Mouse (Mus musculus) midbrain, embryonic 15.5 days (tissue): ENCODE data around the gene Tdrd6. TPM values are rescaled to one million over a fixed set of nuclear protein-coding genes. Genes with fewer than 3 reads are reported as not detected.
A peak's percentile ranks its signal among the peaks of the same experiment; 100 is the strongest.

Experiments used
- ATAC-seq: fragments of 200-750 bp; cut with Nextera tagmentation; replicated peaks from 2 replicates; pipeline ENCODE4 v1.8.0; 2017; ENCODE audit warnings: moderate TSS enrichment
- H3K27ac ChIP-seq: fragments of 300-500 bp; sonication (generic); 2 replicates; pipeline ENCODE4 v1.5.1; 2015; ENCODE audit warnings: mild to moderate bottlenecking, inconsistent platforms
- H3K27me3 ChIP-seq: fragments of 300-500 bp; sonication (generic); replicated peaks from 2 replicates; pipeline ENCODE4 v1.6.1; 2015; ENCODE audit warnings: inconsistent platforms
- H3K36me3 ChIP-seq: fragments of 300-500 bp; sonication (generic); replicated peaks from 2 replicates; pipeline ENCODE4 v1.6.1; 2015; ENCODE audit warnings: inconsistent platforms
- H3K4me1 ChIP-seq: fragments of 300-500 bp; sonication (generic); 2 replicates; pipeline ENCODE4 v1.6.1; 2015; ENCODE audit warnings: inconsistent platforms
- H3K4me2 ChIP-seq: fragments of 300-500 bp; sonication (generic); 2 replicates; pipeline ENCODE4 v1.6.1; 2015; ENCODE audit warnings: inconsistent platforms, mild to moderate bottlenecking, moderate library complexity
- H3K4me3 ChIP-seq: fragments of 300-500 bp; sonication (generic); 2 replicates; pipeline ENCODE4 v1.5.1; 2015; ENCODE audit warnings: mild to moderate bottlenecking, inconsistent platforms
- H3K9ac ChIP-seq: fragments of 300-500 bp; sonication (generic); 2 replicates; pipeline ENCODE4 v1.6.1; 2015; ENCODE audit warnings: mild to moderate bottlenecking, inconsistent platforms
- H3K9me3 ChIP-seq: fragments of 300-500 bp; sonication (generic); 2 replicates; pipeline ENCODE4 v1.6.1; 2016; ENCODE audit warnings: inconsistent platforms
- WGBS: fragments of 180-500 bp; shearing (Covaris S2); methylation state at CpG from one replicate; pipeline ENCODE4 v1.1.7; 2015; ENCODE audit warnings: mixed read lengths; 5-methylcytosine and 5-hydroxymethylcytosine counted together
- polyA plus RNA-seq: library from polyadenylated mRNA; unstranded; fragments of >200 nt; fragmentation: Nextera tagmentation; extraction: Ambion mirVana; gene quantifications from 2 replicates; pipeline ENCODE4 v1.2.1, GENCODE M21; 2015

Gene Tdrd6
- polyA plus RNA-seq, 1 experiment from 2014 or later, result 0.70 TPM

GRCm38 (mm10) chr17:43645136-43645535 is 15.0 kb upstream of the Tdrd6 start:
- no peak overlapping the region for H3K4me2 ChIP-seq
- no peak overlapping the region for H3K9ac ChIP-seq
- H3K27me3 ChIP-seq, result no peaks in the 10 kb centered on the region
- H3K4me1 ChIP-seq, result no peaks in the 10 kb centered on the region
- WGBS, result 95% methylated on average over 3 of the region's 3 CpGs
- H3K4me3 ChIP-seq, result no peak overlapping the region
- peaks cover 30% of the 10 kb centered on the region for H3K36me3 ChIP-seq
- ATAC-seq, result no peak
- H3K27ac ChIP-seq, result no peak overlapping the region
- H3K9me3 ChIP-seq, result no peaks in the 10 kb centered on the region

GRCm38 (mm10) chr17:43644375-43644774 is 14.3 kb upstream of the Tdrd6 start:
- Histone ChIP-seq H3K36me3 (peaks cover 30% of the 10 kb centered on the region), H3K27me3 (no peaks in the 10 kb centered on the region), H3K4me2 (no peak overlapping the region), H3K9ac (no peak overlapping the region), H3K4me3 (no peak overlapping the region), H3K27ac (no peak overlapping the region), H3K4me1 (no peaks in the 10 kb centered on the region), H3K9me3 (no peaks in the 10 kb centered on the region)
- ATAC-seq, result no peak
- WGBS, result 81% methylated on average over 7 of the region's 7 CpGs

- no peaks in the 10 kb centered on the region for H3K4me1 ChIP-seq
- H3K4me2 ChIP-seq, result no peak overlapping the region
- 78% methylated on average over 7 of the region's 7 CpGs for WGBS
- ATAC-seq, result no peak
- no peaks in the 10 kb centered on the region for H3K9me3 ChIP-seq
- no peak overlapping the region for H3K9ac ChIP-seq
- H3K27ac ChIP-seq, result no peak overlapping the region
- no peaks in the 10 kb centered on the region for H3K27me3 ChIP-seq
- H3K4me3 ChIP-seq, result no peak overlapping the region
- peaks cover 30% of the 10 kb centered on the region for H3K36me3 ChIP-seq
These were observed 13.1 kb upstream of the Tdrd6 start for GRCm38 (mm10) chr17:43643191-43643590.

GRCm38 (mm10) chr17:43640825-43641224 is 10.7 kb upstream of the Tdrd6 start:
- Histone ChIP-seq H3K4me2 (no peak overlapping the region), H3K27me3 (no peaks in the 10 kb centered on the region), H3K27ac (no peak overlapping the region), H3K36me3 (peaks cover 29% of the 10 kb centered on the region), H3K9me3 (no peaks in the 10 kb centered on the region), H3K4me1 (no peaks in the 10 kb centered on the region), H3K4me3 (no peak overlapping the region), H3K9ac (no peak overlapping the region)
- 92% methylated on average over 1 of the region's 1 CpGs for WGBS
- no peak for ATAC-seq

- no peak for ATAC-seq
- Histone ChIP-seq H3K4me2 (no peak overlapping the region), H3K27me3 (no peaks in the 10 kb centered on the region), H3K4me3 (no peak overlapping the region), H3K4me1 (no peaks in the 10 kb centered on the region), H3K36me3 (0 out of 2 replicates have a peak, but pooled peaks cover 8% of the 10 kb centered on the region), H3K9me3 (no peaks in the 10 kb centered on the region), H3K9ac (no peak overlapping the region), H3K27ac (no peak overlapping the region)
- WGBS, result 99% methylated on average over 4 of the region's 4 CpGs
These were observed 7.0 kb upstream of the Tdrd6 start for GRCm38 (mm10) chr17:43637146-43637545.

- H3K4me1 ChIP-seq, result peaks cover 15% of the 10 kb centered on the region
- no peak overlapping the region for H3K27ac ChIP-seq
- peak overlapping the region; percentile 44 for H3K4me3 ChIP-seq
- H3K4me2 ChIP-seq, result peak overlapping the region; percentile 77
- no peak overlapping the region for H3K9ac ChIP-seq
- 47% methylated on average over 13 of the region's 13 CpGs for WGBS
- peaks cover 29% of the 10 kb centered on the region for H3K27me3 ChIP-seq
- H3K9me3 ChIP-seq, result no peaks in the 10 kb centered on the region
- ATAC-seq, result peak; percentile 2; the same call in 1 of the 2 replicates
- no peaks in the 10 kb centered on the region for H3K36me3 ChIP-seq
These were observed 295 bp upstream of the Tdrd6 start for GRCm38 (mm10) chr17:43630427-43630760.

GRCm38 (mm10) chr17:43629026-43629495 is 1.0 kb downstream of the Tdrd6 start:
- Histone ChIP-seq H3K4me2 (peak overlapping the region; percentile 77), H3K27me3 (peaks cover 29% of the 10 kb centered on the region), H3K4me1 (peaks cover 15% of the 10 kb centered on the region), H3K9me3 (no peaks in the 10 kb centered on the region), H3K27ac (no peak overlapping the region), H3K36me3 (no peaks in the 10 kb centered on the region), H3K4me3 (peak overlapping the region; percentile 44), H3K9ac (peak overlapping the region; percentile 43)
- 17% methylated on average over 24 of the region's 24 CpGs for WGBS
- peak; percentile 59 for ATAC-seq

- Histone ChIP-seq H3K9ac (no peak overlapping the region), H3K9me3 (no peaks in the 10 kb centered on the region), H3K27me3 (peaks cover 29% of the 10 kb centered on the region), H3K4me3 (no peak overlapping the region), H3K27ac (no peak overlapping the region), H3K4me2 (no peak overlapping the region), H3K4me1 (peaks cover 15% of the 10 kb centered on the region), H3K36me3 (no peaks in the 10 kb centered on the region)
- 92% methylated on average over 10 of the region's 10 CpGs for WGBS
- no peak for ATAC-seq
These were observed 1.9 kb downstream of the Tdrd6 start for GRCm38 (mm10) chr17:43628246-43628645.

- WGBS, result 91% methylated on average over 10 of the region's 10 CpGs
- H3K4me3 ChIP-seq, result no peak overlapping the region
- H3K9me3 ChIP-seq, result no peaks in the 10 kb centered on the region
- H3K27ac ChIP-seq, result no peak overlapping the region
- H3K36me3 ChIP-seq, result no peaks in the 10 kb centered on the region
- ATAC-seq, result no peak
- H3K4me1 ChIP-seq, result no peaks in the 10 kb centered on the region
- no peak overlapping the region for H3K9ac ChIP-seq
- H3K27me3 ChIP-seq, result no peaks in the 10 kb centered on the region
- no peak overlapping the region for H3K4me2 ChIP-seq
These were observed 8.0 kb downstream of the Tdrd6 start for GRCm38 (mm10) chr17:43622076-43622475.

- Histone ChIP-seq H3K4me2 (no peak overlapping the region), H3K4me3 (no peak overlapping the region), H3K9me3 (no peaks in the 10 kb centered on the region), H3K27ac (no peak overlapping the region), H3K4me1 (no peaks in the 10 kb centered on the region), H3K27me3 (no peaks in the 10 kb centered on the region), H3K36me3 (no peaks in the 10 kb centered on the region), H3K9ac (no peak overlapping the region)
- 94% methylated on average over 9 of the region's 9 CpGs for WGBS
- no peak for ATAC-seq
These were observed 10.9 kb downstream of the Tdrd6 start for GRCm38 (mm10) chr17:43619156-43619555.

- no peaks in the 10 kb centered on the region for H3K27me3 ChIP-seq
- 51% methylated on average over 3 of the region's 3 CpGs for WGBS
- H3K27ac ChIP-seq, result no peak overlapping the region
- H3K36me3 ChIP-seq, result no peaks in the 10 kb centered on the region
- no peak overlapping the region for H3K4me3 ChIP-seq
- H3K9ac ChIP-seq, result no peak overlapping the region
- no peaks in the 10 kb centered on the region for H3K4me1 ChIP-seq
- H3K9me3 ChIP-seq, result no peaks in the 10 kb centered on the region
- no peak for ATAC-seq
- H3K4me2 ChIP-seq, result no peak overlapping the region
These were observed 17.9 kb downstream of the Tdrd6 start for GRCm38 (mm10) chr17:43612221-43612620.

GRCm38 (mm10) chr17:43611586-43611985 is 18.5 kb downstream of the Tdrd6 start:
- Histone ChIP-seq H3K4me2 (no peak overlapping the region), H3K9ac (no peak overlapping the region), H3K4me1 (no peaks in the 10 kb centered on the region), H3K27me3 (no peaks in the 10 kb centered on the region), H3K27ac (no peak overlapping the region), H3K36me3 (no peaks in the 10 kb centered on the region), H3K4me3 (no peak overlapping the region), H3K9me3 (no peaks in the 10 kb centered on the region)
- ATAC-seq, result peak; percentile 82
- WGBS, result 18% methylated on average over 7 of the region's 7 CpGs

GRCm38 (mm10) chr17:43606704-43607103 is 23.4 kb downstream of the Tdrd6 start:
- Histone ChIP-seq H3K9ac (no peak overlapping the region), H3K9me3 (no peaks in the 10 kb centered on the region), H3K4me2 (no peak overlapping the region), H3K4me1 (no peaks in the 10 kb centered on the region), H3K27ac (no peak overlapping the region), H3K4me3 (no peak overlapping the region), H3K27me3 (no peaks in the 10 kb centered on the region), H3K36me3 (no peaks in the 10 kb centered on the region)
- 12% methylated on average over 3 of the region's 3 CpGs for WGBS
- 0 out of 2 replicates have a peak, but pooled peaks have one; percentile 31 for ATAC-seq
